Mouse (Mus musculus) NIH3T3 (cell line): Measurements from ENCODE around the gene Spc25.

ENCODE experiments used
- DNase-seq: peaks from one replicate; pipeline ENCODE4 v3.0.0-alpha.2; 2012; ENCODE audit warnings: low read depth

The Spc25 gene

DNA sequence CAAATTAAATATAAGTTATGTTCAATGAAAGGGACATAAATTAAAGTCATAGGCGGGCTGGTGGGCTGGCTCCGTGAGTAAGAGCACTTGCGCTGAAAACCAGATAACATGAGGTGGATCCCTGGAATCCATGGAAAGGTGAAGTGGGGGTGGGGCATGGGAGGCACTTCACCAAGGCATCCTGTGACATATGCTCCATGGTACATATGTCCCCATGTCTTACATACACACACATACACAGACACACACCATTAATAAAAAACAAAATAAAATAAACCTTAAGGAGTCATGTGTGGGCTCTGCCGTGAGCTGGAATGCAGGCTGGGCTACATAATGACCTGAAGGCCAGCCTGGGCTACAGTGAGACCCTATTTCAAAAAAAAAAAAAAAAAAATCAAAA, 26.3 kb downstream of the Spc25 start:
- DNase-seq, result no peak

DNA sequence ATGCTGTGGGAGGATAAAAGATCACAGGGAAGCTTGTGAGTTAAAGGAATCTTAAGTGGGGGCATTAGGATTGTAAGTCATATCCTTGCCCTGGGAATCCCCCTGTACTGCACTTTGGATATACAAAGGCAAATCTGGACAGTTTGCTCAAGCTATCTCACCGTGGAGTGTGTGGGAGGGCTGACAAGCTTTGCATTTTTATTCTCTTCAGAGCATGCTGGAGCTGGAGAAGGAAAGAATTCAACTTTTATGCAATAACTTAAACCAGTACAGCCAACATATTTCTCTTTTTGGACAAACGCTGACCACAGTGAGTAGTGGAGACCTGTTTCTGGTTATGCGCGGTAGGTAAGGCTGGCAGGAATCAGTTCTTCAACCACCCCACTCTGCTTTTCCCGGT, 30.7 kb downstream of the Spc25 start:
- DNase-seq, result no peak

DNA sequence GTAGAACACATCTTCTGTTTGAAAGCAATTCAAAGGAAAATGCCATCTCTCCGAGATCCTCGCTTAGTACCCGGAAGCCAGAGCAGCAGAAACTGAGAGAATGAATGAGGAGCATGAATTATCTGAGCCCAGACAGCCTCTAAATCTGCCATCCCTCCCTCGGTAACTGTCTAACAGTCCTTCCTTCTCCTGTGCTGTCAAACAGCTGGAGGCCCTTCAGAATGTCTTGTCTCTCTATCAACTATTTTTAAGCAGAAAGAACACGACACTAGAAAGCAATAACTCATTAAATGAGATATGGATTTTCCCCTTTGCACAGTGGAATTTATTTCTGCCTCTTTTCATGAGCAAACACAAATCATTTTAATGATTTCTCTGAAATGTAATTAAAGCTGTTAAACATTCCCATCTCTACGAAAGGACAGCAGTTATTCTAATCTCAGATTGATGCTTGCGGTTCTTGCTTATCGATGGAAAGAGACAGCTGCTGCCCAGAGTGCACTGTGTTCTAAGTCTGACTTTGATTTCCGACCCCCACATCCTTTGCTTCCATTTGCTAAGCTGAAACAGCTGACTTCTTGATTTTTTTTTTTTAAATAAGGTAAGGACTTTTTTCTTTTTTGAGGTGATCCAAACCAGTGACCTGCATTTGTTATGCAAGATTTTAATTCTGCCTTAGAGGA, 35.5 kb downstream of the Spc25 start:
- no peak for DNase-seq

DNA sequence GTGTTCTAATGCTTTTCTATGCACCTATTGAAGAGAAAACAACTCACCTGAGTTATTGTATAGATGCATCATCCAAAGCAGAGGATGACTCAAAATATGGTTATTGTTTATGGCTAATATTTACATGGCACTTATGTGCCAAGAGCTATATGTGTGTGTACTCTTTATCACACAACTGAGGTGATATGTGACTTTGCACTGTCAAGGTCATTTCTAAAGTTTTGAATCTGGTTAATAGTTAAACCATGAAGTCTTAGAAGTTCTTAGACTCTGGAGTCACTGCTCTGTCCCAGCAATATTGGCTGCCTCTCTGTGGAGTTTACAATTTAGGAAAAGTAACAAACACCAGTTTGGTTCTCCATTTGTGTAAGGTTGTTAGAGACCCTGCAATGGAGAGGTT, 47.1 kb downstream of the Spc25 start:
- no peak for DNase-seq

DNA sequence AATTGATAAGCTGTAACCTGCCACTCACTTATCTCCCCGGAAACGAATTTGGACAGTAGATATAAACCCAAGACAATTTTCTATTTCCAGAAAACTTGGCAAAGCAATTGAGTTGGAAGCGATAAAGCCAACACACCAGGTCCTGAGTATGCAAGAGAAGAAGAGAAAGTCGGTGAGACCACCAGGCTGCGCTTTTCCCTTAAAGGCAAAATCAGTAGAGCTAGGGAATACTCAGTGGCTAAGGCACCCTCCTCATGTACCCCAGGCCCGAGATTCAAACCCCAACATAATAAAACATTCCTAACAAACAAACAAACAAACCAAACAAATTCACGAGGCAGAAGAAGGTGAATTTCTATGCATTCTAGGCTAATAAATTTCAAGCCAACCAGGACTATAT, 49.7 kb downstream of the Spc25 start:
- no peak for DNase-seq

DNA sequence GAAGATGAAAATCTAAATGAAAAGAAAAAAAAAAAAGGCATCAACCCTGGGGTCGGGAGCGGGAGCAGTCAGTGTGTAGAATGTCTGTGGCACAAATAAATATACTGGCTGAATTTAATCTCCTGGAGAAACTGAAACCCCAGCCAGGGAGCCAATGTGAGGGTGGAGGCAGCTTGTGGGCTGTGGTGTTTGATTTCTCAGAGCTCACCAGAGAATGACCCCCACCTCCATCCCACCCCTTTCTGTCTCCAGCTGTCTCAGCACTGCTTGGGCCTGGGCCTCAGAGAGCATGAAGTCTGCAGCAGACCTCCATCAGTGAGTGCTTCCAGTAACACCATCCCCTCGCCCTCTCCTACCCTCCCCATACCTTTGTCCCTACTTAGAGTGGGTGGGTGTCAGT, 50.1 kb downstream of the Spc25 start:
- DNase-seq, result no peak

DNA sequence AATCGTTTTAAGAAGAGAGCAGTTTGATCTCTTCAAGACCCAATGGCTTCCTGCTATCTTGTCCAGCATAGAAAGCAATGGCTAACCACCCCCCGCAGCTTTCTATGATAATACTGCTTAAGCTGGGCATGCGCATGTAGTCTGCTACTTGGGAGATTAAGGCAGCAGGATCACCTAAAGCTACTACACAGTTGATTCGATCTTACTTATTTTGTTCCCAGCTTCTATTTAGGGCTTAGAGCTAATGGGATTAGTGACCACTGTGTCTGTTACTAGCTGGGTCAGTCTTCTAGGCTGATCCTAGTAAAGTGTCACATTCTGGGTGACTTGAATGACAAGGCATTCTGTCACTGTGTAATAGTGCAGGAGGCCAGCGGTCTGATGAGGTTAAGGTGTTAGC, 55.2 kb downstream of the Spc25 start:
- DNase-seq, result no peak

DNA sequence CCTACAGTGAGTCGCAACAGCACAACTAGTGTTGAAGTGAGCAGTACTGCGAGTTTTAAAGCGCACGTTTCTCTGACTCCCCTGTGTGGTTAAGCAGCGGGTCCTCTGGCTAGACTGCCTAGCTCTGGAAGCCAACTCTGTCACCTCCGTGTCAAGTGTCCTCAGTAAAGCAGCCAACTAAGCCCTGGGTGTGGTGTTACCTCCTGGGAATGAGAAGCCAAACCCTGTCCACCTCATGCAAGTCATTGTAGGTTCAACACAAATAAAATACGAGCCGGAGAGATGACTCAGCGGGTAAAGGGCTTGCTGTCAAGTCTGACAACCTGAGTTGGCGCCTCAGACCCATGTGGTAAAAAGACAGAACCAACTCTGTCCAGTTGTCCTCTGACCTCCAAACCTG, 56.8 kb downstream of the Spc25 start:
- peak; percentile 24 for DNase-seq

DNA sequence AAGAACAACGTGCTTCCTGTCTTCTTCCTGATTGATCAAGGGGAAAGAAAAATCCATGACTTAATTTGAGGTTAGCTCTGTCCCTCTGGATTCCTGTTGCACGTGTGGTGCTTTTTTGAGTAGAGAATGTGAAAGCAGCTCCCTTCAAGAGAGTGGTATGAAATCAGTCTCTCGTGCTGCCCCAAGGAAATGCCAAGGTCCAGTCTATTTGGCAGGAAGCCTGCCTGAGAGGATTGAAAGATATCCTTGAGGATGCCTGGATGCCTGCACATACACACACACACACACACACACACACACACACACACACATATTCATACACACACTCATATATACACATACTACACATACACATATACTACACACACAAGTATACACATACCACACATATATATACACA, 57.3 kb downstream of the Spc25 start:
- peak; percentile 18 for DNase-seq
